Mouse (Mus musculus) Patski (cell line): ENCODE data around the gene Zfp384. TPM values are rescaled to one million over a fixed set of nuclear protein-coding genes. Genes with fewer than 3 reads are reported as not detected.

Source experiments
- ATAC-seq: fragments of 100-300 bp; one replicate; pipeline ENCODE4 v1.8.0; 2021
- CTCF ChIA-PET: fragments of 350-600 bp; sonication (Branson Sonifier 250); formaldehyde crosslinking; loops from one replicate; lab custom pipeline; 2022; ENCODE audit warnings: inconsistent platforms; lab: Charles Lee
- POLR2A ChIA-PET: fragments of 350-600 bp; sonication (Branson Sonifier 250); formaldehyde crosslinking; loops from one replicate; lab custom pipeline; 2022; ENCODE audit warnings: antibody characterized with exemption, inconsistent platforms; lab: Charles Lee
- DNase-seq: peaks from one replicate; pipeline ENCODE4 v3.0.0-alpha.2; 2011; ENCODE audit warnings: low read depth, low spot score
- H3K27me3 ChIP-seq: fragments of 371-371 bp; one replicate; pipeline ENCODE4 v1.5.1; 2021
- CTCF ChIP-seq: fragments of 100-300 bp; IDR thresholded peaks from one replicate; pipeline ENCODE4 v1.5.1; 2021
- in situ Hi-C: fragments of 300-500 bp; cut with MboI; formaldehyde crosslinking; loops from 3 replicates; pipeline ENCODE4 v1.11.1; 2018; ENCODE audit warnings: low pct_unique_long_range_greater_than_20kb, mixed read lengths
- polyA plus RNA-seq: library from polyadenylated mRNA; unstranded; gene quantifications from one replicate; pipeline ENCODE4 v1.2.3, GENCODE M21; 2021

Gene Zfp384
- 53.0 TPM for polyA plus RNA-seq

GRCm38 (mm10) chr6:125009129-125009180 lies at the start of gene Zfp384:
TSS of gene Zfp384 (plus strand) at chr6:125009145.
- in situ Hi-C loops = no loop called here
- CTCF ChIA-PET = no interaction called here
- no peak for DNase-seq
- TF ChIP-seq CTCF = no peak
- no peak for ATAC-seq
- H3K27me3 ChIP-seq = no peaks in the 10 kb centered on the region
- POLR2A ChIA-PET = interaction anchor here (0.9 to 1.7 kb wide), 2 partner anchors 9 to 30 kb away, joined by 3 to 4 read pairs; no protein-coding TSS in a partner anchor

- H3K27me3 ChIP-seq = no peaks in the 10 kb centered on the region
- POLR2A ChIA-PET = interaction anchor here (1.4 kb wide), 1 partner anchor 28 kb away, joined by 4 read pairs; no protein-coding TSS in a partner anchor
- no peak for ATAC-seq
- no peak for DNase-seq
- CTCF ChIA-PET = interaction anchor here (1.2 kb wide), 1 partner anchor 56 kb away, joined by 3 read pairs; no protein-coding TSS in a partner anchor
- TF ChIP-seq CTCF = no peak
- in situ Hi-C loops = no loop called here
These were observed 49.0 kb upstream of the Zfp384 start for GRCm38 (mm10) chr6:124959960-124960359.

GRCm38 (mm10) chr6:124961021-124961420 lies 47.9 kb upstream of the Zfp384 start:
- in situ Hi-C loops = no loop called here
- no peak for DNase-seq
- no peak for ATAC-seq

GRCm38 (mm10) chr6:124964638-124965037 lies 44.3 kb upstream of the Zfp384 start:
- in situ Hi-C loops = no loop called here
- DNase-seq (no peak), ATAC-seq (peak; percentile 11)
- TF ChIP-seq CTCF = no peak
- ChIA-PET CTCF (interaction anchor here (0.6 kb wide), 1 partner anchor 34 kb away, joined by 3 read pairs; the partner anchor contains the start of gene Mlf2), POLR2A (interaction anchor here (1.2 to 1.7 kb wide), 2 partner anchors 37 to 60 kb away, joined by 3 to 6 read pairs; no protein-coding TSS in a partner anchor)
- no peaks in the 10 kb centered on the region for H3K27me3 ChIP-seq

More at GRCm38 (mm10) chr6:124961021-124961420, 47.9 kb upstream of the Zfp384 start:
- H3K27me3 ChIP-seq = no peaks in the 10 kb centered on the region
- CTCF ChIA-PET = no interaction called here
- no peak for TF ChIP-seq CTCF
- POLR2A ChIA-PET = interaction anchor here (0.6 to 1.4 kb wide), 2 partner anchors 29 to 57 kb away, joined by 4 read pairs; no protein-coding TSS in a partner anchor

- CTCF ChIA-PET = interaction anchor here (0.6 to 1.5 kb wide), 3 partner anchors 8 to 35 kb away, joined by 3 read pairs; partner anchors contain the start of gene Mlf2
- POLR2A ChIA-PET = interaction anchor here (0.7 to 1.7 kb wide), 6 partner anchors 17 to 165 kb away, joined by 3 to 7 read pairs (median 4); partner anchors contain the start of gene Mlf2
- ATAC-seq (peak; percentile 76), DNase-seq (peak; percentile 75)
- TF ChIP-seq CTCF = no peak
- H3K27me3 ChIP-seq = no peaks in the 10 kb centered on the region
- in situ Hi-C loops = no loop called here
These were observed 43.7 kb upstream of the Zfp384 start, which contains the start of gene Cops7a for GRCm38 (mm10) chr6:124965088-124965719. TSS of gene Cops7a (minus strand) at chr6:124965538.

GRCm38 (mm10) chr6:124965747-124966146 lies 43.2 kb upstream of the Zfp384 start:
- in situ Hi-C loops = no loop called here
- DNase-seq = no peak
- no peak for TF ChIP-seq CTCF
- no peak for ATAC-seq
- POLR2A ChIA-PET = interaction anchor here (0.7 to 1.7 kb wide), 5 partner anchors 17 to 165 kb away, joined by 3 to 7 read pairs (median 6); partner anchors contain the start of gene Mlf2
- CTCF ChIA-PET = interaction anchor here (0.7 to 1.5 kb wide), 2 partner anchors 8 to 28 kb away, joined by 3 read pairs; no protein-coding TSS in a partner anchor
- H3K27me3 ChIP-seq = no peaks in the 10 kb centered on the region

GRCm38 (mm10) chr6:124966466-124967118 lies 42.4 kb upstream of the Zfp384 start:
- TF ChIP-seq CTCF = no peak
- CTCF ChIA-PET = interaction anchor here (0.8 to 2.1 kb wide), 7 partner anchors 27 to 120 kb away, joined by 3 to 8 read pairs (median 3); no protein-coding TSS in a partner anchor
- DNase-seq (peak; percentile 30), ATAC-seq (peak; percentile 37)
- in situ Hi-C loops = no loop called here
- no peaks in the 10 kb centered on the region for H3K27me3 ChIP-seq
- POLR2A ChIA-PET = interaction anchor here (1.0 to 1.7 kb wide), 3 partner anchors 32 to 62 kb away, joined by 3 to 6 read pairs (median 6); partner anchors contain the start of gene Mlf2

GRCm38 (mm10) chr6:124967766-124968165 lies 41.2 kb upstream of the Zfp384 start:
- no peak for DNase-seq
- CTCF ChIA-PET = interaction anchor here (0.8 to 2.1 kb wide), 7 partner anchors 35 to 121 kb away, joined by 3 to 8 read pairs (median 3); no protein-coding TSS in a partner anchor

GRCm38 (mm10) chr6:124992241-124992640 lies 16.7 kb upstream of the Zfp384 start:
- no peak for DNase-seq
- ATAC-seq = no peak
- ChIA-PET POLR2A (no interaction called here), CTCF (interaction anchor here (2.0 kb wide), 1 partner anchor 15 kb away, joined by 8 read pairs; no protein-coding TSS in a partner anchor)
- in situ Hi-C loops = no loop called here
- peaks cover 3% of the 10 kb centered on the region for H3K27me3 ChIP-seq
- TF ChIP-seq CTCF = no peak

More at GRCm38 (mm10) chr6:124967766-124968165, 41.2 kb upstream of the Zfp384 start:
- H3K27me3 ChIP-seq = no peaks in the 10 kb centered on the region
- ATAC-seq = no peak
- no peak for TF ChIP-seq CTCF
- POLR2A ChIA-PET = interaction anchor here (0.8 kb wide), 1 partner anchor 40 kb away, joined by 3 read pairs; no protein-coding TSS in a partner anchor
- in situ Hi-C loops = no loop called here

GRCm38 (mm10) chr6:124993365-124993764 lies 15.6 kb upstream of the Zfp384 start:
- ATAC-seq (peak; percentile 75), DNase-seq (peak; percentile 55)
- TF ChIP-seq CTCF = no peak
- ChIA-PET CTCF (interaction anchor here (1.0 to 2.0 kb wide), 3 partner anchors 14 to 146 kb away, joined by 3 to 8 read pairs (median 3); partner anchors contain the start of gene Cops7a), POLR2A (no interaction called here)
- in situ Hi-C loops = no loop called here
- no peaks in the 10 kb centered on the region for H3K27me3 ChIP-seq
